Mouse (Mus musculus): ENCODE data around the gene Nmnat3.
A peak's percentile ranks its signal among the peaks of the same experiment; 100 is the strongest.

The Nmnat3 gene

DNA sequence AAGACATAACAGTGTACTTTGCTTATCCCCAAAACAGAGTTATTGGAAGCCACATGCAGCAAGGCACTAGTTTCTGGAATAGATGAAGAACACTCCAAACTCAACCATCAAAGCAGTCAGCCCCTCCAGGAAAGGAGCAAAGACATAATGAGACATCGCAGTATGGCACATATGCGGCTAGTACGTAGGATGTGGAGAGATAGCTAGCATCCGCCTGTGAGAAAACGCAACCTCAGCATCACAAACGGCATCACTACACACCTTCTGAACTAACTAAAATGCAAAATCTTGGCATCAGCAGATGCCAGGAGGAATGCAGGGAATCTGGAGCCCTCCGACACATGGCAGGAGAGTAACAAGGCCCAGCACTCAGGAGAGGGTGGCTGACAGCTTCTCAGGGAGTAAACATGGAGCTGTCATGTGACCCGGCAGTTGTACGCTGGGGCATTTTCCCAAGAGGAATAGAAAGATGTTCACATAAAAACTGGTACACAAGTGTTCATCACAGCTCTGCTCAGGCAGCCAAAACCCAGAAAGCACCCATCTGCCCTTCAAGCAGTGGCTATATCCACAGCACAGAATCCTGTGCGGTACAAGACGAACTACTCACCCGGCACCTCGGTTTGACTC lies 80.2 kb downstream of the Nmnat3 start:
- no peak for DNase-seq

DNA sequence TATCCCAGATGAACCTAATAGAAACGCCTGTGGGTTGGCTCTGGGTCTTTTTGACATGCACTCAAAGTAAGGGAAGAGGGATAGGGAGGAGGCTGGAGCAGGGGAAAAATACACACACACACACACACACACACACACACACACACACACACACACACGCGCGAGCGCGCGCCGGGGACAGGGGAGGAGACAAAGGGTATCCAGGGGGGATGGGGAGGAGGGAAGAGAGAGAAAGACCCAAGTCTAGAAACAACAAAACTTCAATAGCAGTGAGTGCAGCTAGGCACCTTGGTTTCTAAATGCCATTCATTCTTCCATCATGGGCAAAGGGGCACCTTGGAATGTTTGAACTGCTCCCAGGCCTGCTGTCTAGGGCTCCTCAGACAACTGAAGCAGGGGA lies 82.5 kb downstream of the Nmnat3 start:
- DNase-seq, result no peak

DNA sequence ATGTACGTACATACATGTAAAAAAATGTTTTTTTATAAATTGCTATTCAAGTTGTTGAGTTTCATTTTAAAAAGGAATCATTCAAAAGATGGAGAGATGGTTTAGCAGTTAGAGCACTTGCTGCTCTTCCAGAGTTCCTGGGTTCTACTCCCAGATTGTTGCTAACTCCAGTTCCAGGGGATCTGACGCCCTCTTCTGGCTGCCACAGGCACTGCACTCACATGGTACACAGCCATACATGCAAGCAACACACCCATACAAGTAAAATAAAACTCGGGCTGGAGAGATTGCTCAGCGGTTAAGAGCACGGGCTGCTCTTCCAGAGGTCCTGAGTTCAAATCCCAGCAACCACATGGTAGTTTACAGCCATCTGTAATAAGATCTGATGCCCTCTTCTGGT lies 86.1 kb downstream of the Nmnat3 start:
- no peak for DNase-seq

DNA sequence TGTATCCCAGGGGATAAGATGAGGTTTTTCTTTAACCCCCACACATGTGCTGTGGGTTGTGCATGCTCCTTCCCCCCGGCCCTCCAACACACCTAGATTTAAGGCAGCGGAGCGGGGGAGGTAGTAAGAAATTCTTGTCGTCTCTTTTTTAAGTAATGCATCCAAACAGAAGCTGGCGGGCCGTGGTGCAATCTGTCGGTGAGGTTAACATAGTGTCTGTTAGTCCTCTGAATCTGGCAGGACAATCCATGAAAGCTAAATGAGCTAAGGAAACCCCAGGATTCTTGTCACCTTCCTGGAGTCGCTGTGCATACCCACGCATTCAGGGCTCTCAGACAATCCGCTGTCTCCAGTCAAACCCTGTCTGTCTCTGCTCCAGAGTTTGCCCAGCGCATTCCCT lies 87.7 kb downstream of the Nmnat3 start:
- DNase-seq, result no peak

DNA sequence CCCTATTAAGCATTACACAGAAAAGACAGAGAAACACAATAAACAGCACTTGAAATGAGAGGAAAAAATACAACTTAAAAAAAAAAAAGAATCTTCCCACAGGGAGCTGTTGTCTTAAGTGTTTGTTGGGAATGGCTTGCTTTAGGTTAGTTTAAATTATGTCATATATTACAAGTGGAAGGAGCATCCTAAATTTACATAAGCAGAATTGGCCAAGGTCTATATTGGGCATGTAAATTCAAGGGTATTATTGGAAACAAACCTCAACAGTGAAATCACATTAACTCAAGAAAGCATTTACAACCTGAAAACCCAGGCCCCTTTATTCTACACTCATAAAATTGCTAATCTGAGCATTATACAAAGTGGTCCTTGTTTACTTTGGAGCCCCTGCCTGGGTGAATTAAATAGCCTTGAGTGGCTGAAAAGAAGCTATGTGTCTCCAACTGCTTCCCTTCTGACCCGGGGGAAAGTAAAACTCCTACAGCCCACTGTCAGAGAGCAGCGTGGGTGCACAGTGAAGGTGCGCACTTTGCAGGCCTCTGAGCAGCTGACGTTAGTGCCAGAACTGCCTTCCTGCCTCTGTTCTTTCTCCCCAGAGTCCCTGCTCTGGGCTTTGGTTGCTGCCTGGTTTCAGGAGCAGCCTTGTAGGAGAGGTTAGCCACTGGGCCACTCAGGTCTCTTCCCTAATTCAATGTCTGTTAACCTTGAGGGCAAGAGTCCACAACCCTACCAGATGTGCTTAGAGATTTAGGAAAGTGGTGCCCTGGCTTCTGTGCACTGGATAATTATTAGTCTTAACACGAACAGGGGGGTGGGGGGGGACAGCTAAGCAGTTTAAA lies 88.3 kb downstream of the Nmnat3 start:
- no peak for DNase-seq

DNA sequence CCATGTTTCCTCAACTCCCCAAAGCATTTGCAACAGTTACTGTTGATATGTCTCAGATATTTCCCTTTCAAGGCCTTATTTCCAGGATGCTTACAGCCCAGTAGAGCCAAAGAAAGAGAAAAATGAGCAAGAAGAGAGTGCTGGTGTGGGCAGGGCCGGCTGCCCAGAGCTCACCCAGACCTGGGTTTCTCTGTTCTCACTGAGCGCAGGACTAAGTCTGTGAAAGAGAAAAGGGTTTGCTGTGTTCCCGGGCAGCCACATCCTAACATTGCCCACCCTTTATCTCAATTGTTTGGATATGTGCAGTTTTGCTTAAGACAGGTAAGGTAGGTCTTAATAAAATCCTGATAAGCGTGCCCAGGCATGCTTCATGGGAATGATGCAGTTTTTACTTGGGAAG lies 92.5 kb downstream of the Nmnat3 start:
- DNase-seq, result no peak

DNA sequence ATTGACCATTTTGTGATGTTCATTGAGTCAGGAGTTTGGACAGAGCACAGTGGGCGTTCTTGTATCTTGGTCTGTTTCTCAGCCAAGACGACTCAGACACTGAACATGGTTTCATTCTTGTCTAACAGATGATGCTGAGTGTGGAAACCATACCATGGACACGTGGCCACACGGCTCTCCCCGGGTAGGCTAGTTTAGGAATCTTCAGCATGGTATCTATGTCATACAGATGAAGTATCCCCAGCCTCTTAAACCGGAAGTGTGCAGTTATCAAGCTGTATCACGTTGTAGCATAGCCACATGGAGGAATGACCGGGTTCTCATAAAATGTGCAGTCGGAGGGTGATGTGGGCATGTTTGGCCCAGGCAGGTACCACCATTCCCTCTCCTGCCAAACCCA lies 93.4 kb downstream of the Nmnat3 start:
- DNase-seq, result no peak

DNA sequence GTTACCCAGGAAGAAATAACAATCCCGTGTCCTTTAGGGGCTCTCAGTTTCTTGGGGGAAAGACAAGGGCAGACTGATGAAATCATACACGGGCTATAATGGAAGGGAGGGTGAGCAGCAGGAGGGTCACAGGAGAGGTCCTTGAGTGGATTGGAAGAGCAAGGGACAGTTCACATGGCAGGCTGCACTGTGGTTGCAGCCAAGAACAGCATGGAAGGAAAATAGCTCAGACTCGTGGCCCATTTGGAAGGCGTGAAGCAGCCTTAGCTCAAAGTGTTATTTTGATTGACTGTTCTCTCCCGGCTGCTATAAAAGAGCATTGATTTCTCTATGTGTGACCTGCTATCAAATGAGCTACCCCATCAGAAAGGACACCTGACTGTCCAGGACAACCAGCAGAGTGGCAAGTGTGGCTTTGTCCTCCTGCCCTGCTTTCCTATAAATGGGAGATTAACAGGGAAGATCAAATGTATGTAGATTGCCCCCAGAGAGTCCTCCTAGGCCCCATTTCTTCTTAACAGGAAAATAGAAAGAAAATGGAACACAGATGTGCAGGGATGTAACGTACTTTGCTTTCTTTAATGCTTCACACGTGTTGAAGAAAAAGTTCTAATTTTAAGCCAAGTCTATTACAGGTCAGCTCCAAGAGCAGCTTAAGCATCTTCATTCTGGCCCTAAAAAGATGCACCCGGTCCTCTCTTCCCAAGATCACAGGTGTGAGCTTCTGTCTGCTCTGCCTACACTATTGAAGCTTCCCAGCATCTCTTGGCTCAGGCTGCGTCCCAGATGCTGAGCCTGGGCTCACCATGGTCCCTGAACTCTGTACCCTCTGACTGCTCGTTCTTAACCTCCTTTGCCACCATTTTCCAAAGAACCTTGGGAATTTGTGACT lies 100.8 kb downstream of the Nmnat3 start:
- DNase-seq, result no peak

DNA sequence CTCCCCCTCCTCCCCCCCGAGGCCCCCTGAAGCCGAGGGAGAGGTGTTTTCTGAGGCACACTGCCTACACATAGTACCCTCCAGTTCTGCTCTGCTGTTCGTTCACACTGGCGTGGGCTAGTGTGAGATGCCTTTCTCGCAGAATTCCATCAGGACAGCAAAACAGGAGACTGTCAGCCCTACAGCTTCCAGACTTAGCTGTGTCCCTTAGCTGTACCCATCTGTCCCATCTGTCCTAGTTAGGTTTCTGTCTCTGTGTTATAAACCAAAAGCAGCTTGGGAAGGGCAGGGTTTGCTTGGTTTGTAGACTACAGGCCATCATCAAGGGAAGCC lies 101.4 kb downstream of the Nmnat3 start:
- no peak for DNase-seq

DNA sequence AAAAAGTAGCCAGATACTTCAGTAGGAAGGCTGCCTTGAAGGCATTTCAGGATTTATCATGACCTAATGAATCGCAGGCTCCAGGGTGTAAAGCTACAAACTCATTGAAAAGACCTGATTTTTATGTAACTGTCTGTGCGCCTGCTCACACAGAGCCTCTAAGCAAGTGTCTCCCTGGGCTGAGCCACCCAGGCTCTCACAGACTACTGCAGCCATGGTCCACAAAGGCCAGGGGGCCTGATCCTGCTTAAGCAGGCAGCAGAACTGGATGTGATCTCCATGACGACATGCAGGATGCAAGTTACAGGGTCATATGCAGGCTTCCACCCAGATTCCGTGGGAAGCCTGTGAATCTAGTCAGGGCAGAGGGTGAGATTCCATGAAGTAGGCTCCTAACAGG lies 106.3 kb downstream of the Nmnat3 start:
- DNase-seq, result no peak

DNA sequence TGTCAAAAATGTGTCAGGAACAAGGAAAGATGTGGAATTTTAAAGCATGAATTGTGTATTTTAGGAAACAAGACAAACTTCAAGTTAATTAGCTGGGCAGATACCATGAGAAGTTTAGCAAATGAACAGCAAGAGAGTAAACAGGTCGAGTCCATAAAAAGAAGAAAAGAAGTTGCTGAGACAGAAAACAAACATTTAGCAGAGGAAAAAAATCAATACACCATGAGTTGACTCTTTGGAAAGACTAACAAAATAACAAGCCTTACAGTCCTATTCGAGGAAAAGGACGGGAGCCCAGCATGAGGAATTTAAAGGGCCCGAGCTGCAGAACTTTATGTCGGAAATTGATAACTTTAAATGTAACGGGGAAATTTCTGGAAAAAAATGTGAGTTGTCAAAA lies 110.0 kb downstream of the Nmnat3 start:
- DNase-seq, result no peak

DNA sequence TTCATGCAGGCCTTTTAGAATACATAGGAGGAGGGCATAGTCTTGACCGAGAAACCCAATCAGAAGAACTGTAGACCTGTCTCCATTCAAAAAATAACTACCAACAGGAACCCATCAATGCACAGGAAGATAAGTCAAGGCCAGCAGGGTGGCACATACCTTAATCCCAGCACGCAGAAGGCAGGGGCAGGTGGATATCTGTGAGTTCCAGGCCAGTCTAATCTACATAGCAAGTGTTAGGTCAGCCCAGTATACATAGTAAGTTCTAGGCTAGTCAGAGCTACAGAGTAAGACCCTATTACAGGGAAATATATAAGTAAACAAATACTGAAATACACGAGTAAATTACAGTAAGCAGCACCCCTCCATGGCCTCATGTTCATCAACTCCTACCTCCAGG lies 110.6 kb downstream of the Nmnat3 start:
- DNase-seq, result no peak

DNA sequence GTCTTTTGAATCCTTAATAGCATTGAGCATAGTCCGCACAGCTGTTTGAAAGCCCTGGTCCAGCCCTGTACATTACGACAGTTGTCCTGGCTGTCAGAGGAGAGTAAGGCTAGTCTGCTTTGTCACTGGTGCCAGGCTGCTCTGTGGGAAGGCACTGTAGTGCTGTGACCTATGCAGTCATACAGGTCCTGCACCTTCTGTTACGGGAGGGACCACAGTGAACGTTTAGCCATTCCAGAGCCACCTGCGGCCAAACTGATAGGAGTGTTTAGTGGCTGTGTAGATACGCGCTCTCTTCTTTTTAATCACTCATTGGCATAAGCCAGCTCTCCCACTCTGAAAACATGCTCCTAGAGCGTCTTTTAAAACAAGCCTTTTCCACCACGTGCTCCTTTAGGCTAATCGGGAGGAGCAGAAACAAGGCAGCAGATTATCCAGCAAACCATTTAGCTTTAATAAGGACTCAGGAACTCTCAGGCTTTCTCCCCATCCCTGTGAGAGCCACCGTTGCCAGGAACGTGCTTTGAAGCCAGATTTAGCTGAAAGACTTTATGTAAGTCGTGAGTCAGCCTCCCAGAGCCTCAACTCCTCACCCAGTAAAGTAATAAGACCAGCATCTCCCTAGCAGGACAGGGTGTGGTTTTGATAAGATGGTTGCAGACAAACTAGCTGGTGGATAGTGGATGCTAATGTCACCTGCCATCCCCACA lies 113.1 kb downstream of the Nmnat3 start:
- DNase-seq, result no peak

DNA sequence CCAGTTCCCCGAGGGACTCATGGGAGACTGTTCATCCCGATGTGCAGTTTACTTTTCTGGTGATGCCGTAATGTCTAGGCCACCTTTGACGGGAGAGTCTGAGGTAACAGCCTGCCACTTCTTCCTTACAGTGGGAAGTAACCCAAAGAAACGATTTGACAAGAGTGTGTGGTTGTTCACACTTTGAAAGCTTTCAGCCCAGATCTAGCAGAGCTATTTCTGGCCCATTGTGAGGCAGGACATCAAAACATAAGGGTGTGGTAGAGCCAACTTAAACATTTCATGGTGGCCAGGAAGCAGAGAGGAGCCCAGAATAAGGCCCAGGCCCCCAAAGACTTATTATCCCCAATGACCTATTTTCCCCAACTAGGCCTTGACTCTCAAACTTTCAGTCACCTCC lies 114.4 kb downstream of the Nmnat3 start:
- no peak for DNase-seq

DNA sequence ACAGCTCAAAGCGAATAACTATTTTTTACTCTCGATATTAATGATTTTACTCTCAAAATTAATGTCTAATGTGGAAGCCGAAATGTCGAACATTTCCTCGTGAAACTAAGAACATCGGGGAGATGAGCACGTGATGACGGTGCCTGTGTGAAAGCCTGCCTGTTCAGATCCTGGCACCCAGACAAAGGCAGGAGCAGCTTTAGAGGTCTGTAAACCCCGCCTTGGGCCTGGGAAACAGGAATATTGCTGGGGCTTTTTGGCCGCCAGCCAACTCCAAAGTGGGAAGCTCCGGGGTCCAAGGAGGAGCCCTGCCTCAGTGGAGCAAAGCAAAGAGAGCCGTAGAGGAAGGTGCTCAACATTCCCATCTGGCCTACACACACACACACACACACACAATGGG lies 120.5 kb downstream of the Nmnat3 start:
- no peak for DNase-seq

DNA sequence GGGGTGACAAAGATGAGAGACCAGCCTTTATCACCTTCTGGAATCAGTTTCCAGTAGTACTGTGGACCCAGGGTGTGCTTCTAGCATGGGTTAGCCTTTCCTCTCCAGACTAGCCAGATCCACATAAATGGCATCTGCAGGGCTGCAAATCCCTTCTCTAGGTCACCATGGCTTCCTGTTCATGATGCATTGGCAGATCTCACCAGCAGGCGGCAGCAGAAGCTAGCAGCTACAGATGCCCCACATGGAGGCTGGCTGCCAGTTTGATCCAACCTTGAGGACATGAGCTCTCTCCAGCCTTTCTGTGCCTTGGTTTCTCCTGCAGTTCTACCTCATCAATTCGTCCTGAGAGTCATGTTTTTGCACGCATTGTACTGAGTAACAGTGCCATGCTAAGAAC lies 121.9 kb downstream of the Nmnat3 start:
- peak; percentile 84 for DNase-seq

DNA sequence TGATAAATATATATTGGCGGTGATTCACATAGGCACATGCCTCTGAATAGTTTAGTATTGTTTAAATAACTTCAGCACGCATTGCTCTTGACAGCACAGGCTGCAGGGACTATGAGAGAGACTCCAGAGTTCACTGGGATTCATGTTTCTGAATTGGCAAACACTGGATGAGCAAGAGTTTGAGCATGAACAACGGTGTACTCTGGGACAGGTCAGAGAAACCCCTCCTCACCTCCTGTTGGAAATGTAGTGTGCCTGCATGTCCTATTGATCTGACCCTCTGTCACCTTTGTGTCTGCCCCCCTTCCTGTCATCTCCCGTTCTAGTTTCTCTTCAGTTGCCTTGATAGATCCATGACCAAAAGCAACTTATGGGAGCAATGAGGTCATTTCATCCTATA lies 128.2 kb downstream of the Nmnat3 start:
- DNase-seq, result no peak

DNA sequence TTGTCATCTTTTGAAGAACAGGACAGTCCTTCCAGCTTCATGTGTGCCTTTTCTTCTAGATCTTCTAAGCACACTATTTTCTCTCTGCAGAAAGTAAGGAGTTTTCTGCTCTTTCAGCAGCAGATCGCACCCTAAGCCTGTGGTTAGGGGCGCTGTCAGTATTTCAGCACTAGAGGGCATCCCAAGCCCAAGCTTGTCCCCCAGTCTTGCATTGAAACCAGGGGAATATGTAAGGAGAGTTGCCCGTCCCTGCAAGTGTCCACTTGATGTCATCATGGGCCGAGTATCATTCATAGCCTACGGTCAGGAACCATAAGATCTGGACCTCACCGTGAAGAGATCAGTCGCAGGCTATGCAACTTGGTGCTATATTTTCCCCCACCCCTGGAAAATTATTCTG lies 130.7 kb downstream of the Nmnat3 start:
- no peak for DNase-seq

DNA sequence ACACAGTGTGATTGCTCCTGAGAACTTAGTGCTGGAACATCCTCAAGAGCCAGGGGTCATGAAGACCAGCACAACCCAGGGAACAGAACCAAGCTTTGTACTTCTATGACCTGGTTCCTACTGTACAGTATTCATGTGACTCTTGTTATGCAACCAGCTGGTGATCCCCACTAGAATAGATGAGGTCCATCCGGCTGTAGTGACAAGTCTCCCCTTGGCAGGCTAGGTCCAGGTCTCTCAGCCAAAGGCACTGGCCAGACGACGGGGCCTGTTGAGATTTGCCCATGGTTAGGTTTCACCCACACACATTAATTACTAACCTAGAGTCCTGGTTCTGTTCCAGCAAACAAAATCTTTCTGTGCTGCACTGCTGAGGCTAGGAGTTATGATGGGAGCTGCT lies 131.1 kb downstream of the Nmnat3 start:
- DNase-seq, result no peak

DNA sequence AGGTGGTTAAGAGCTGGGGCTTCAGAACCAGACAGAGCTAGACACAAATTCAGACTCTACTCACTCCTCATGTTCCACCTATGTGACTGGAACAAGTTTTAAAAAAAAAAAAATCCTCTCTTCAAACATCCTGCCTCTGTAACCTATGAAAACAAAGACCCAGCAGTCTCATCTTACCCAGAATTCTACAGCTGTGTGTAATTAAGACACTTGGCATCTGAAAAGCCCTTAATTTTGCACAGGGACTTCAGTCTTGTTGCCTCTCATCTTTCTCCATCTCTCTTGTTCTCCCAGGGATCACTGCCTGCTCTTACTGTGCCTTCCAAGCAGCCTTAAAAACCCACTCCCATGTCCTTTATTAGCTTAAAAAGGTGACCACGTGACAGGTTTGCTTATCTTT lies 133.4 kb downstream of the Nmnat3 start:
- no peak for DNase-seq

DNA sequence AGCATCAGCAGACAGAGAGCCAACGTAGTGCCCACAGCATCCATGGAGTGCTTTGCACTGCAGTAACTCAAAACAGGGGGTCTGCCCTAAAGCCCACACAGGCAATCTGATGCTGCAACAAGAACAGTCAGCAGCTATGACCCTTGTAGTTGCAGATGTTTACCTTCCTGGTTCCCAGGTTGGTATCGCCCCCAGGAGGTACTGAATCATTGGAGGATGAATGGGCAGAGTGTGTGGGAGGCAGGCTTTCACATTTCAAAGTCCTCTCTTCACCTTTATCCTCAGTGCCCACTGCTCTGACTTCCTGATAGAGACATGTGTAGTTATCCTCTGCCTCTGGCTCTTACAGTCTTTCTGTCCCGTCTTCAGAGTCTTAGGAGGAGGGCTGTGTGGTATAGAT lies 134.7 kb downstream of the Nmnat3 start:
- no peak for DNase-seq

DNA sequence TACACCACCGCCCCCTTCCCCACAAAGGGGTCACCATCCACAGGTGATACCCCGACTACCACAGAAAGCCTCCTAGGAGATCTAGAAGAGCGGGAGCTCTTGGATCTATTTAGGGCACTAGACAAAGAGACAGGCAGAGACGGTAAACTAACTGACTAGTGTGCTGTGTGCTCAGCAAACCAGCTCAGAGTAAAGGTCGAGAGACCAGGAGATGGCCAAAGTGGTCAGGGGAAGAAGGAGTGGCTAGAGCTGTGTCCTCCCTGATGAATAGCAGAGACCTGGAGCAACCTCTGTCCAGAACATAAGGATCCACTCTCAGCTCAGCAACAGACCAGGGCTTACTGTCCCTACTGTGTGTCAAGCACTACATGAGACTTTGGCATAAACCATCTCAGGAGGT lies 135.4 kb downstream of the Nmnat3 start, which contains the start of gene Rbp1:
Gene Rbp1 (plus strand): TSS at position 306 of the 400 bp plus-strand sequence.
- DNase-seq, result no peak

DNA sequence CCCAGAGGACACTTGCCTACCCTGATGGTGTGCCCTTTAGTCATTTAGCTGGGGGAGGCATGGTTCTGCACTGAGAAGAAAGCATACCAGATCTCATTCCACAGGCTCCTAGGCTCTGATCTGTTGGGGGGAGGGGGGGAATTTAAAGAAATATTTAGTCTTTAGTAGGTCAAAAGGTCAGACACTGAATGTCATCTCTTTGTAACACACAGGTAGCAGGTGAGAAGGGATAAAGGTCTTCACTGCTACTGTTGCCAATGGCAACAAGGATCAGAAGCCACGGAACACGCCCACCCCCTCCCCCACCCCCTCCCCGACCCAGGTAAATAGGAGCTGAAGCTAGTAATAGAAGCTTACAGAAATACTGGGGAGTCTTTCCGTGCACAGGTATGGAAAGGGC lies 136.5 kb downstream of the Nmnat3 start:
- no peak for DNase-seq
